Mouse (Mus musculus) lung, postnatal 0 days (tissue): ENCODE results near the gene Wdr75. TPM values are rescaled to one million over a fixed set of nuclear protein-coding genes. Genes with fewer than 3 reads are reported as not detected.
A peak's percentile ranks its signal among the peaks of the same experiment; 100 is the strongest.

Experiments used
- ATAC-seq: fragments of 200-750 bp; cut with Nextera tagmentation; 2 replicates; pipeline ENCODE4 v1.8.0; 2017; ENCODE audit warnings: moderate library complexity
- DNase-seq: peaks from one replicate; pipeline ENCODE4 v3.0.0-alpha.2; 2016; ENCODE audit warnings: low spot score
- H3K27ac ChIP-seq: fragments of 300-500 bp; sonication (generic); 2 replicates; pipeline ENCODE4 v1.5.1; 2014; ENCODE audit warnings: antibody characterized with exemption, mild to moderate bottlenecking, low read length, mixed read lengths
- H3K27me3 ChIP-seq: fragments of 300-500 bp; sonication (generic); replicated peaks from 2 replicates; pipeline ENCODE4 v1.6.1; 2014; ENCODE audit warnings: low read length, mixed read lengths; ENCODE audit not compliant: insufficient read depth
- H3K36me3 ChIP-seq: fragments of 300-500 bp; sonication (generic); 2 replicates; pipeline ENCODE4 v1.6.1; 2014; ENCODE audit warnings: low read length, mixed read lengths; ENCODE audit not compliant: insufficient read depth
- H3K4me1 ChIP-seq: fragments of 300-500 bp; sonication (generic); 2 replicates; pipeline ENCODE4 v1.6.1; 2014; ENCODE audit warnings: antibody characterized with exemption, low read depth, low read length, mixed read lengths; ENCODE audit not compliant: insufficient read depth
- H3K4me2 ChIP-seq: fragments of 300-500 bp; sonication (generic); replicated peaks from 2 replicates; pipeline ENCODE4 v1.6.1; 2014; ENCODE audit warnings: low read depth, mild to moderate bottlenecking, low read length, moderate library complexity, mixed read lengths
- H3K4me3 ChIP-seq: fragments of 300-500 bp; sonication (generic); 2 replicates; pipeline ENCODE4 v1.5.1; 2014; ENCODE audit warnings: low read depth, low read length
- H3K9ac ChIP-seq: fragments of 300-500 bp; sonication (generic); replicated peaks from 2 replicates; pipeline ENCODE4 v1.6.1; 2014; ENCODE audit warnings: low read depth, mild to moderate bottlenecking
- H3K9me3 ChIP-seq: fragments of 300-500 bp; sonication (generic); 2 replicates; pipeline ENCODE4 v1.6.1; 2016; ENCODE audit warnings: low read length, mixed read lengths
- CTCF ChIP-seq: IDR thresholded peaks from 2 replicates; pipeline ENCODE4 v1.5.1; 2016; ENCODE audit warnings: antibody characterized with exemption, mild to moderate bottlenecking
- EP300 ChIP-seq: IDR thresholded peaks from 2 replicates; pipeline ENCODE4 v1.6.1; 2016; ENCODE audit warnings: antibody characterized with exemption, mild to moderate bottlenecking, control low read depth
- WGBS: fragments of 180-500 bp; shearing (Covaris S2); extraction: QIAGEN DNeasy Blood & Tissue Kit; methylation state at CpG from one replicate; pipeline ENCODE4 v1.1.7; 2014; 5-methylcytosine and 5-hydroxymethylcytosine counted together
- polyA plus RNA-seq: library from polyadenylated mRNA; unstranded; fragments of >200 nt; fragmentation: Nextera tagmentation; extraction: Ambion mirVana; gene quantifications from 2 replicates; pipeline ENCODE4 v1.2.1, GENCODE M21; 2015

Gene Wdr75
- polyA plus RNA-seq, 1 experiment from 2014 or later = 29.3 TPM

GRCm38 (mm10) chr1:45765678-45766077 is 29.3 kb upstream of the Wdr75 start:
- DNase-seq = peak; percentile 91

GRCm38 (mm10) chr1:45766123-45766522 is 28.8 kb upstream of the Wdr75 start:
- Histone ChIP-seq H3K9me3 (no peaks in the 10 kb centered on the region), H3K4me2 (no peak overlapping the region), H3K36me3 (no peaks in the 10 kb centered on the region), H3K4me3 (no peak overlapping the region), H3K27ac (peak overlapping the region; percentile 40; the same call in 1 of the 2 replicates), H3K27me3 (no peaks in the 10 kb centered on the region), H3K9ac (no peak overlapping the region), H3K4me1 (no peaks in the 10 kb centered on the region)
- ATAC-seq (peak; percentile 42; the same call in 1 of the 2 replicates), DNase-seq (peak; percentile 85)
- TF ChIP-seq EP300 = no peak; the same call in 1 of the 2 replicates
- TF ChIP-seq CTCF = peak; percentile 84
- WGBS = 15% methylated on average over 8 of the region's 8 CpGs

More at GRCm38 (mm10) chr1:45765678-45766077, 29.3 kb upstream of the Wdr75 start:
- no peak overlapping the region for H3K4me2 ChIP-seq
- H3K4me3 ChIP-seq = no peak overlapping the region
- peak; percentile 92 for ATAC-seq
- H3K9me3 ChIP-seq = no peaks in the 10 kb centered on the region
- no peaks in the 10 kb centered on the region for H3K4me1 ChIP-seq
- 58% methylated on average over 4 of the region's 4 CpGs for WGBS
- TF ChIP-seq CTCF (no peak), EP300 (peak; percentile 41)
- H3K9ac ChIP-seq = no peak overlapping the region
- H3K36me3 ChIP-seq = no peaks in the 10 kb centered on the region
- H3K27me3 ChIP-seq = no peaks in the 10 kb centered on the region
- 0 out of 2 replicates have a peak overlapping the region, but pooled peaks have one; percentile 20 for H3K27ac ChIP-seq

- no peak for TF ChIP-seq EP300
- TF ChIP-seq CTCF = no peak
- Histone ChIP-seq H3K4me1 (no peaks in the 10 kb centered on the region), H3K27ac (0 out of 2 replicates have a peak overlapping the region, but pooled peaks have one; percentile 4), H3K36me3 (no peaks in the 10 kb centered on the region), H3K4me2 (no peak overlapping the region), H3K9ac (no peak overlapping the region), H3K4me3 (no peak overlapping the region), H3K9me3 (no peaks in the 10 kb centered on the region), H3K27me3 (no peaks in the 10 kb centered on the region)
- 46% methylated on average over 5 of the region's 5 CpGs for WGBS
- ATAC-seq = no peak
- peak; percentile 14 for DNase-seq
These were observed 27.4 kb upstream of the Wdr75 start for GRCm38 (mm10) chr1:45767533-45767932.

- 92% methylated on average over 13 of the region's 13 CpGs for WGBS
- no peaks in the 10 kb centered on the region for H3K27me3 ChIP-seq
- H3K4me2 ChIP-seq = no peak overlapping the region
- no peaks in the 10 kb centered on the region for H3K4me1 ChIP-seq
- no peaks in the 10 kb centered on the region for H3K36me3 ChIP-seq
- no peak for TF ChIP-seq CTCF
- no peak for TF ChIP-seq EP300
- no peaks in the 10 kb centered on the region for H3K9me3 ChIP-seq
- DNase-seq = no peak
- no peak overlapping the region for H3K27ac ChIP-seq
- no peak overlapping the region for H3K4me3 ChIP-seq
- ATAC-seq = no peak
- H3K9ac ChIP-seq = no peak overlapping the region
These were observed 25.6 kb upstream of the Wdr75 start for GRCm38 (mm10) chr1:45769321-45769720.

- WGBS = 96% methylated on average over 2 of the region's 2 CpGs
- Histone ChIP-seq H3K9ac (no peak overlapping the region), H3K4me2 (no peak overlapping the region), H3K27ac (no peak overlapping the region), H3K4me1 (no peaks in the 10 kb centered on the region), H3K27me3 (no peaks in the 10 kb centered on the region), H3K36me3 (no peaks in the 10 kb centered on the region), H3K9me3 (no peaks in the 10 kb centered on the region), H3K4me3 (no peak overlapping the region)
- ATAC-seq (no peak), DNase-seq (no peak)
- TF ChIP-seq EP300 (no peak), CTCF (0 out of 2 replicates have a peak, but pooled peaks have one; percentile 3)
These were observed 24.9 kb upstream of the Wdr75 start for GRCm38 (mm10) chr1:45770051-45770450.

- Histone ChIP-seq H3K9ac (no peak overlapping the region), H3K9me3 (no peaks in the 10 kb centered on the region), H3K27ac (no peak overlapping the region), H3K4me2 (no peak overlapping the region), H3K27me3 (no peaks in the 10 kb centered on the region), H3K4me1 (no peaks in the 10 kb centered on the region), H3K36me3 (no peaks in the 10 kb centered on the region), H3K4me3 (no peak overlapping the region)
- DNase-seq (peak; percentile 44), ATAC-seq (peak; percentile 23; the same call in 1 of the 2 replicates)
- no peak for TF ChIP-seq CTCF
- no peak for TF ChIP-seq EP300
- WGBS = 50% methylated on average over 4 of the region's 4 CpGs
These were observed 14.2 kb upstream of the Wdr75 start for GRCm38 (mm10) chr1:45780606-45781288.
